Mouse (Mus musculus): ENCODE results near the gene Mmachc. TPM values are rescaled to one million over a fixed set of nuclear protein-coding genes. Genes with fewer than 3 reads are reported as not detected.
A peak's percentile ranks its signal among the peaks of the same experiment; 100 is the strongest.

Mmachc gene
- 10 to 100 TPM; 16.4 to 20.8 TPM for total RNA-seq (2021)
- long read RNA-seq, experiment 1, transcript Mmachc-201 (4 exons, 2,106 nt) = major isoform, 5 of 9 reads
- long read RNA-seq, experiment 1, partial matches to known transcripts = 1 of 9 reads
- long read RNA-seq, experiment 1, other reads (novel, unspliced or antisense) = 3 of 9 reads
- long read RNA-seq, experiment 2, partial matches to known transcripts = 2 of 12 reads
- long read RNA-seq, experiment 2, other reads (novel, unspliced or antisense) = 7 of 12 reads

DNA sequence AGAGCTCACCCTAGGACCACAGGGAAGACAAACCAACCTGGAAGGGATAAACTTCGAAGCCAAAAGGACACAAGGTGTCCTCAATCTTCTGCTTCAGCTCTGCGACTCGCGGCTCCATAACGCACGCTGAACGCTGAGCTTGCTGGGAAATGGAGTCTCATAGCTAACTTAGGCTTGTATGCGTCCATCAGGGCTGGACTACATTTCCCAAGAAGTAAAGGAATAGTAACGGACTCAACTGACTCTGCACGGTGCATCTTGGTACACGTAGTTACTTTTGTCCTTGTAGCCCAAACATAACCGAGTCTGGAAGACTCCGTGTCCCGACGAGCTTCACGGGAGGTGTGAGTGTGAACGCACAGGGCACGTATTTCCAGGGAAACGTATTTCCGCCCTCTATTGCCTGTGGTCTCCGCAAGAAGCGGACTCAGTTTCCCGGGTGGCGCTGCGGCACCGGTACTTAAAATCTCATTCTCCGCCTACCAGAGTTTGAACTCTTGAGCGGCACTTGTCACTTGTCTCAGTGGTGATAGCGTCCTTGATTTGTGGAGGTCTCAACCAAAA lies at the start of gene Mmachc, which contains the start of gene Ccdc163:
Mmachc (minus strand) TSS at position 206 of the 564 bp plus-strand sequence.
Ccdc163 (plus strand) TSS at position 309 of the 564 bp plus-strand sequence.
- DNase-seq (ENCODE audit: low spot score in 2 of 2) = peak; percentile 91 to 98
- peak within 1 kb of the TSS; percentile 98 for H3K27ac ChIP-seq
- peak; percentile 46 for TF ChIP-seq CTCF (conservative IDR thresholded peaks at IDR 0.05)
- peak within 1 kb of the TSS; percentile 88 for H3K4me3 ChIP-seq

DNA sequence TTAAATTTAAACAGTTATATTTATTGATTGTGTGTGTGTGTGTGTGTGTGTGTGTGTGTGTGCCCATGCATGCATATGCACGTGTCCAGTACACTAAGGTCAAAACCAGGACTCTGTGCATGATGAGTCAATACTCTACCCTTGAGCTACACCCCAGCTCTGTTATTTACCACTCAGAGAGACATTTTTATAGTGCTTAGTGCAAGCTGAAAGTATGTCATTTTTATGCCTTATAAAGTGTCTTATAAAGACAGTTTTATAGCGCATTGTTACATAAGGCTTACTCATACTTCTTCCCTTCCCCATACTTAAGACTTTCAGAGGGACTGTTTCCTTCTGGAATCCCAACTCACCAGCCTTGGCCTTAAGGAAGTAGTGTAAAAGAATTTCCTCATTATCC lies 41.5 kb upstream of the Mmachc start:
- no peak for DNase-seq (ENCODE audit: low spot score in 2 of 2)
- Histone ChIP-seq H3K27ac (no peak overlapping the region), H3K4me3 (no peak overlapping the region)
- TF ChIP-seq CTCF (conservative IDR thresholded peaks at IDR 0.05) = no peak

DNA sequence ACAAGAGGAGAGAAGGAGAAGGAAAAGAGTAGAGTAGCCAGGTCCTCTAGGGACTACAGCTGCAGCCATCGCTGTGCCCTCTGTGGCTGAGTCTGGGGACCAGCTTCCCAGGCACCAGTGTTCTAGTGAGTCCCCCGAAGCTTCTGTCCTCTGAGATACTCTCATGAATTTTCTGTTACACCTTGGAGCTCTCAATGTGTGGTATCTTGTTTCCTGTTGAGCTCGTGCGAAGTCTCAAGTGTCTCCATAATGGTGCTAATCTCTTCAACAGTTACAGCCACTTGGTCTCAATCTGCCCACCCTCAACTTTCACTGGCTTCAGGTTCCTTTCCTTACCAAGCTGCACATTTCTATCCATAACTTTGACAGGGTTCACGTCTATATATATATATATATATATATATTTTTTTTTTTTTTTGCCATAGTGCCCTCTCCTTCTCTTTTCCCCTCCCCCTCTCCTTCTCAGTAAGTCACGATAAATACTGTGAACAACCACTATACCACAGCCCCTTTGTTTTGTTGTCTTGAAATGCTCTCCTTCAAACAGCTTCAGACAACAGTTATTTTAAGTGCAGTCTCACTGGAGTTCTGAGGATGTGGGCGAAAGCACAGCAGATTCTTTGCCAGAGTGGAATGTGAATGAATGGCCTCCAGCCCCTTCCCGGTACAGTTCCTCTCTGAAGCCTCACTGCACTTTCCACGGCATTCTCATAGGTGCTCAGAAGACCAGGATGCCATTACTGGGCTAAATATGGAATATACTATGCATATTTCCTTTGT lies 31.0 kb upstream of the Mmachc start:
- no peak overlapping the region for H3K4me3 ChIP-seq
- H3K27ac ChIP-seq = no peak overlapping the region
- TF ChIP-seq CTCF (conservative IDR thresholded peaks at IDR 0.05) = no peak
- no peak for DNase-seq (ENCODE audit: low spot score in 2 of 2)

DNA sequence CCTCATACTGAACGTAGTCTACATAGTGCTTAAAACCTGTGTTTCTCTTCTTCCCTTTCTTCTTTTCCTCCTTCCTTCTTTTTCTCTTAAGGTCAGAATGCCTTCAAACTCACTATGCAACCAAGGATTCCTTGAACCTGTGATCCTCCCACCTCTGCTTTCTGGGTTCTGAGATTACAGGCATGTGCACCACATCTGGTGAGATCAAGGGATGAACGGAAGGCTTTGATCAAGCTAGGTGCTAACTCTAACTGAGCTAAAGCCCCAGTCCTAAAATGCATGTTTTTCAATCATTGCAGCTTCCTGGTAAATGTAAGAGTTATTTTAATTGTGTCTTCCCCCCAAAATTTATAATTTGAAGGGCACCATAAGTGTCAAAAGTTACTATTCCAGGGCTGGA lies 26.8 kb upstream of the Mmachc start:
- no peak overlapping the region for H3K4me3 ChIP-seq
- H3K27ac ChIP-seq = no peak overlapping the region
- TF ChIP-seq CTCF (conservative IDR thresholded peaks at IDR 0.05) = no peak
- no peak for DNase-seq (ENCODE audit: low spot score in 2 of 2)

DNA sequence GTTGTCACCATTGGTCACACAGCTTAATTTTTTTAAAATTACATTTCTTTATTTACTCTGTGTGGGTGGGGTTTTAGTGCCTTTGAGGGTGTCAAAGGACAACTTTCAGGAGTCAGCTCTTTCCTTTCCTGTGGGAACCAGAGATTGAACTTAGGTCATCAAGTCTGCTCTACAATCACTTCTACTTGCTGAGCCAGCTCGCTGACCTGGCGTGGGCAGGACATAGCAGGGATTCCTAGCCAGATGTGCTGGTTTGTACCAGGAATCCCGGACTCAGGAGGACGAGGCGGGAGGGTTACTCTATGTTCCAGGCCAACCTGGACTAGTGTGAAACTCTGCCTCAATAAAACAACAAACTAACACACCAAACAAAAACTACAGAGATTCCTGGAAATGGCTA lies 24.1 kb upstream of the Mmachc start:
- no peak for TF ChIP-seq CTCF (conservative IDR thresholded peaks at IDR 0.05)
- Histone ChIP-seq H3K27ac (no peak overlapping the region), H3K4me3 (no peak overlapping the region)
- no peak for DNase-seq (ENCODE audit: low spot score in 2 of 2)

DNA sequence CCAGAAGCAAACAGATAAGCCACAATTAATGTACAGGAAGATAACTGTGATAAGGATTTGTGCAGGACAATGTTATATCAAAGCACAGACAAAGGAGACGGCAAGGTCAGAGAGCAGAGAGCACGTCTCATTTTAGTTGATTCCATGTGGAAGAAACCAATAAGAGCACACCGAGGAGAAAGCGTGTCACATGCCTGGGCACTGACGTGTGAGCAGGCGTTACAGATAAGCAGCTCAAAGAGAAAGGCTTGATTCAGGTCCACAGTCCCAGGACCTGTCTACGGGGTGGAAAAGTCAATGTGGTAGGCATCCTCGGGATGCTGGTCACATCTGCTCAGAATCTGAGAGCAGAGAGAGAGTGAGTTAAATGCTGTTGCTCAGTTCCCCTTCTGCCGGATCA lies 22.9 kb upstream of the Mmachc start:
- H3K27ac ChIP-seq = no peak overlapping the region
- DNase-seq (ENCODE audit: low spot score in 2 of 2) = no peak
- no peak overlapping the region for H3K4me3 ChIP-seq
- TF ChIP-seq CTCF (conservative IDR thresholded peaks at IDR 0.05) = no peak

DNA sequence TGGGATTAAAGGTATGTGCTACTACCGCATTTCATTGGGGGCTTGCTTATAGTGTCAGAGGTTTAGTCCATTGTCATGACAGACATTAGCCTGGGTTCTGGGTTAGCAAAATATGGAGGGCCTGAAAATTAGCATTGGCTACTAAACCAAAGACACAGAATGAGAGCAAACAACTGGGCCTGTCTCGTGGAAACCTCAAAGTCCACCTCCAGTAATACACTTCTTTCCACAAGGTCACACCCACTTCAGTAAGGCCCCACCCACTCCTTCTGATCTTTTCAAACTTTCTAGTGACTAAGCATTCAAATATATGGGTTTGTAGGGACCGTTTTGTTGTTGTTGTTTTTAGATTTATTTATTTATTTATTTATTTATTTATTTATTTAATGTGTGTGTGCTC lies 21.3 kb upstream of the Mmachc start:
- DNase-seq (ENCODE audit: low spot score in 2 of 2) = no peak
- Histone ChIP-seq H3K27ac (no peak overlapping the region), H3K4me3 (no peak overlapping the region)
- no peak for TF ChIP-seq CTCF (conservative IDR thresholded peaks at IDR 0.05)

DNA sequence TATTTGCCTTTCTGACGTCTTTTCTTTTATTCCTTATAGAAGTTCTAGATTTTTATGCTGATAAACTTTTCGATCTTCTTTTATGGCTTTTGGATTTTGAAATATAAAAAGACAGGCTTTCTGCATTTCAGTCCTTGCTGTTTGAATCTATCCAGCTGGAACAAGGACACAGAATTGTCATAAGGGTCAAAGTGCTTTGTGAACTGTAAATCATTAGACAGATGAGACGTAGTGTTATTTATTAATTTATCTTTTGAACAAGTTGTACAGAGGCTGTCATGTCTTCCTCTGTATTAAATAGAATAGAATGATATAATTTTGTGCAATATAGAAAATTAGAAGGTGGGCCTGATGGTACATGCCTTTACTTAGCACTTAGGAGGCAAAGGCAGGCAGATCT lies 19.2 kb upstream of the Mmachc start:
- no peak for TF ChIP-seq CTCF (conservative IDR thresholded peaks at IDR 0.05)
- no peak for DNase-seq (ENCODE audit: low spot score in 2 of 2)
- H3K4me3 ChIP-seq = no peak overlapping the region
- no peak overlapping the region for H3K27ac ChIP-seq

DNA sequence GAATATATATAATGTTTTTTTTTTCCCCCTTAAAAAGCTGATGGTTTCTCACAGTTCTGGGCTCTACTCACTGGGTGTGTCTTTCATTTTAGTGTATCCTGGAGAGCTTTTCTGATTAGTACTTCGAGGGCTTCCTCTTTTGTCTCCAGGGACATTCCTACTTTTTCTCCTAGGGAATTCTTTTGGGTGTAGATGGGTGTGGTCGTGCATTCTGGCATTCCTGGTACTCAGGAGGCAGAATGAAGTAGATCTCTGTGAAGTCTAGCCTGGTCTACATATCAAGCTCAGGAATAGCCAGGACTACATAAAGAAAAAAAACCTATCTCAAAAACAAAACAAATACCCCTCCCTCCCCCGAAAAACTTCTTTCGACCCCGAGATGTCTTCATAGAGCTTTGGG lies 17.2 kb upstream of the Mmachc start:
- H3K27ac ChIP-seq = no peak overlapping the region

DNA sequence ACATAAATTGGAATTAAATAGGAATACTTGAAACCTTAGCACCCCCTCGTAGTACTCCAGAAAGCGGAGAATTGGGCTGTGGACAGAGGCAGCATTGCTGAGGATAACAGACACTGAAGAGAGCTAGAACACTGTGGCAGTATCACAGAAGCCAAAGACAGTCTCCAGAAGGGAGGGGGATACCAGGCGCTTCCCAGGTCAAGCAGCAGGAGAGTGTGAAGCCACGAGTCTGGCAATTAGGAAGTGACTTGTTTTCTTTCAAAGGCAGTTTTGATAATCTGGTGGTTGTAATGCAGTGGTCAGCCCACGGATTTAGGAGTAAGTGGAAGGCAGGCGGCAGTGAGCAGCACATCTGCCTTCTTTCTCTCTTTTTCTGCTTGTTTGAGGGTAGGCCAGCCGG lies 14.0 kb upstream of the Mmachc start:
- DNase-seq (ENCODE audit: low spot score in 2 of 2) = no peak
- TF ChIP-seq CTCF (conservative IDR thresholded peaks at IDR 0.05) = no peak

More for the DNA sequence above, 17.2 kb upstream of the Mmachc start:
- TF ChIP-seq CTCF (conservative IDR thresholded peaks at IDR 0.05) = no peak
- no peak overlapping the region for H3K4me3 ChIP-seq
- DNase-seq (ENCODE audit: low spot score in 2 of 2) = no peak

DNA sequence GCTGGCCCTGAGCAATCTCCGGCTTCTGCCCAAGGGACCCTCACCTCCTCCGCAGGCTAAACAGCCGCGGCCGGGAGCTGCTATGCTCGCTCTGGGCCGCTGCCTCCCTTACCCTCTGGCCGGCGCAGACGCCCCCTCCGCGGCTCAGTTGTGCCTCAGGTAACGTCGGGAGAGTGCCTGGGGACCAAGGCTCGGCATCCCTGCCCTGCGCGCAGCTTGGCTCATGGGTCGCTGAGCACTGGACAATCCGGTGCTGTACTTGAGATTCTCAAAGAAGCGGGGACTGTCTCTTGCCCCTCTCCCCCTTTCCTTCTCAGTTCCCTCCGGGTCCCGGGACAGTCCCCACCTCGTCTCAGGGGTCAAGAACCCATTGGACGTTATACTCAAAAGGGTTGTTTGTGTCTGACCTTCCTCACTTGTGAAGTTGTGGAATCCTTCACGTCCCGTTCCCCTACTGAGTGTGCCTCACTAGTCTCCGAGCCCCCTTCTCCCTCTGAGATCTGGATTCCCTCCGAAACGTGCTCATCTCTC lies 13.0 kb upstream of the Mmachc start:
- TF ChIP-seq CTCF (conservative IDR thresholded peaks at IDR 0.05) = no peak; the same call in 1 of the 2 replicates
- DNase-seq (ENCODE audit: low spot score in 2 of 2) = no peak
- peak overlapping the region; percentile 87 for H3K27ac ChIP-seq
- H3K4me3 ChIP-seq = peak overlapping the region; percentile 67

More for the DNA sequence above, 14.0 kb upstream of the Mmachc start:
- Histone ChIP-seq H3K4me3 (no peak overlapping the region), H3K27ac (no peak overlapping the region; the same call in 1 of the 2 replicates)

DNA sequence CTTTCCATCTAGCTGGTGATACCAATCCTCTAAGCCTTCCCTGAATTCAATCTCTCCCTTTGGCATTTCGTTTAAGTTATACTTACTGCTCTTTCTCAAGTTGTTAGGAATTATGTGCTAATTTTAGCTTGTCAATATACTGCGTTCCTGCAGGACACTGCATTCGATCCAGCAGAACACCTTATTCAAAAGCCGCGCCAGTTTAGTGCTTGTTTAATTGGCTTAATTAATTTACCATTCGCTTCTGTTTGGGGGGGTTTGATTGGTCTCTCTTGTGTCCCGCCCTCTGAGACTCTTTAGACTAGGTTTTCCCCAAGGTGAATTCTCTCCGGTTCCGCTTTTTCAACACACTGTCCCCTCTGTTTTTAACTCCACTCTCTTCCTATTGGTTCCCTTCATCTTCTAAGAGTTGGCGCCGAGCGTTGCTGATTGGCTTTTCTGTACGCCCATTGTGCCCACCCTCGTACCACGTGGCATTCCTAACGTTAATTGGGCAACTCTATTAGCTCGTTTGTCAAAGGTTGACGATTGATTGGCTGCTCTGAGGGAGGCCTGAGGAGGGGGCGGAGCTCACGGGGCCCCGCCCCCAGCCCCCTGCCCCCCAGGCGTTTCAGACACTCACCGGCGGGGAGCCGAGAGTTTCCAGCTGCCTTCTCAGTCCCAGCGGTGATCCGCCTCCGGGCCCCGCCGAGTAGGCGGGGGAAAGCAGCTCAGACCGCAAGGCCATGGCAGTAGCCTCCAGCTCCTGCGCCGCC lies 12.3 kb upstream of the Mmachc start, which contains the start of gene Tesk2:
Tesk2 (plus strand) TSS at position 606 of the 755 bp plus-strand sequence.
- H3K27ac ChIP-seq = peak within 1 kb of the TSS; percentile 87
- no peak for TF ChIP-seq CTCF (conservative IDR thresholded peaks at IDR 0.05)

More for the DNA sequence above, 12.3 kb upstream of the Mmachc start, which contains the start of gene Tesk2:
- DNase-seq (ENCODE audit: low spot score in 2 of 2) = peak; percentile 81 to 96
- peak within 1 kb of the TSS; percentile 67 for H3K4me3 ChIP-seq
